Mouse (Mus musculus): ENCODE measurements around the gene Phtf2. TPM values are rescaled to one million over a fixed set of nuclear protein-coding genes. Genes with fewer than 3 reads are reported as not detected.

Phtf2 gene
- 10 to 100 TPM; 61.2 to 75.2 TPM for total RNA-seq (2021)
- 14.3 and 35.7 TPM in 2 replicates for polyA plus RNA-seq (2012; rRNA removed)
- long read RNA-seq, full-length matches to known transcripts = 25 of 55 reads
- long read RNA-seq, partial matches to known transcripts = 6 of 55 reads
- long read RNA-seq, other reads (novel, unspliced or antisense) = 24 of 55 reads

DNA sequence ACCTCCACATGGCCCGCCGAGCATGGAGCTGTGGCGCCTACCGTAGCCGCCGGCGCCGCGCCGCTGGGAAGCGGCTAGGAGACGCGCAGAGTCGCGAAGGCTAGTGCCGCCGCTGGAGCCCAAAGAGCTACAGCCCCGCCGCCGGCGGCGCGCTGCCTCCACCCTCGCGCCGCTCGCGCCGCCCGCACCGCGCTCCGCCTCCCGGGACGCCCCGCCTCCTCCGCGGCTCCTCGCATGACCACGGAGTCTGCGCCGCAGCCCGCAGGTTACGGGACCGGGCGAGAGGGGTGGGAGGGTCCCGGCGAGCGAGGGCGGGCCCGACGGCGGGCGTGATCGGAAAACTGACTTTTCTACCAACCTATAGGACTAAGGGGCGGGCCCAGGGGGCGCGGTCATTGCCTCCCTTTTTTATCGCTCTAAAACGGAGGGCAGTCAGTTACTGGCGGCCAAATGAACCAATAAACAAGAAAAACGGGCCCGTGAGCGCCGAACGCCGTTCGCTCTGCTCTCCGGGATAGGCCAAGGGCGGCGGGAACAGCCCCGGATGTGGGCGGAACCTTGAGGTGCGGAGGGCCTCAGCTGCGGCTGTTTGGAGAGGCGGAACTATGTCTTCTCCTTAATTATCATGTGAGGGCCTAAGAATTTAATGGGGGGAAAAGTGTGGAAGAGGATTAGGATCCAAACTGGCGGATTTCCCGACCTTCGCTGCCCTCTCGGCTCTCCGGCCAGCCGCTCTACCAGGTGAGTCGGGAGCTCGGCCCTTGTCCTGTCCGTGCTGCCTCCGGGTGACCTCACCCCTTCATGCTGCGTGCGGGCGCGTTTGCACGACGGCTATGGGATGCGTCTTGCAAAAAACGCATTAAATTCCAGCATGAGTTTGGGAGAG lies at the start of gene Phtf2, which contains the start of gene Tmem60:
Gene Phtf2, minus strand, starts transcription at position 210 of the 886 bp plus-strand sequence.
Gene Tmem60, plus strand, starts transcription at position 277 of the 886 bp plus-strand sequence.
- peak within 1 kb of the TSS; percentile 83 for H3K4me3 ChIP-seq
- peak; percentile 99 to 100 for DNase-seq
- WGBS = under 1% methylated on average over 78 of the region's 94 CpGs
- no peaks in the 10 kb centered on the region for H3K36me3 ChIP-seq (ENCODE audit: control insufficient read depth, insufficient read depth, low read length)
- no peaks in the 10 kb centered on the region for H3K27me3 ChIP-seq (ENCODE audit: control insufficient read depth, insufficient read depth, low read length)
- TF ChIP-seq EP300 (IDR thresholded peaks at IDR 0.05; ENCODE audit: insufficient read depth, low read depth, low read length) (no peak), POLR2A (IDR thresholded peaks at IDR 0.05; ENCODE audit: insufficient read depth, low read depth, low read length) (peak; percentile 77), CTCF (IDR thresholded peaks at IDR 0.05) (no peak)
- intact Hi-C loops (cut with DNase I) = loop anchor here (1.0 to 10.0 kb wide), 4 partner anchors 71 to 763 kb away; partner anchors contain the start of genes Armc10, Ccdc146, Fam185a and Fbxl13
- peak within 1 kb of the TSS; percentile 95 for H3K9ac ChIP-seq (ENCODE audit: low read depth, low read length)
- H3K79me2 ChIP-seq (replicated peaks; ENCODE audit: control insufficient read depth, insufficient read depth, low read length) = no peaks in the 10 kb centered on the region; the same call in 1 of the 2 replicates
- peak within 1 kb of the TSS; percentile 91 for H3K27ac ChIP-seq
- peaks cover 1% of the 10 kb centered on the region; the same call in 1 of the 2 replicates for H3K4me1 ChIP-seq (ENCODE audit: control insufficient read depth, insufficient read depth, low read length)

DNA sequence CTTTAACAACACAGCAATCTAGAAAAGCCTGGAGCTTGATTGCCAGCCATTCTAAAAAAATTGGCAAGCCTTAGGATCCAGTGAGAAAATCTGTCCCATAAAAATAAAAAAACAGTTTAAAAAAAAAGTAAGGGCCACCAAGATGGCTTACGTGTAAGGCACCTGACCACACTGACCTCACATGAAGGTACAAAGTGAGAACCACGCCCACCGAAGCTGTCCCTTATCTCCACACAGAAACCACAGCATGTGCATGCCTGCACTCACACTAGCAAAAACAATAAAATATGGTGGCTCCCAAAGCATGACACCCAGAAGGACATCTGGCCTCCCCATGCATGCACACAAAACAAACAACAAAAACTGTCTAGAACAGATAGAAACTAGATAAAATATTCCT lies 49.4 kb upstream of the Phtf2 start:
- no peaks in the 10 kb centered on the region for H3K27me3 ChIP-seq (ENCODE audit: control insufficient read depth, insufficient read depth, low read length)
- H3K4me3 ChIP-seq = no peak overlapping the region
- WGBS = 62% methylated on average over 3 of the region's 3 CpGs
- peaks cover 27% of the 10 kb centered on the region for H3K36me3 ChIP-seq (ENCODE audit: control insufficient read depth, insufficient read depth, low read length)
- DNase-seq = no peak
- peaks cover 22% of the 10 kb centered on the region for H3K4me1 ChIP-seq (ENCODE audit: control insufficient read depth, insufficient read depth, low read length)
- peaks cover 10% of the 10 kb centered on the region for H3K79me2 ChIP-seq (replicated peaks; ENCODE audit: control insufficient read depth, insufficient read depth, low read length)
- TF ChIP-seq CTCF (IDR thresholded peaks at IDR 0.05) = no peak
- TF ChIP-seq EP300 (IDR thresholded peaks at IDR 0.05; ENCODE audit: insufficient read depth, low read depth, low read length) = no peak
- no peak for TF ChIP-seq POLR2A (IDR thresholded peaks at IDR 0.05; ENCODE audit: insufficient read depth, low read depth, low read length)
- H3K27ac ChIP-seq = no peak overlapping the region; the same call in 1 of the 2 replicates
- H3K9ac ChIP-seq (ENCODE audit: low read depth, low read length) = no peak overlapping the region
- intact Hi-C loops (cut with DNase I) = no loop called here

DNA sequence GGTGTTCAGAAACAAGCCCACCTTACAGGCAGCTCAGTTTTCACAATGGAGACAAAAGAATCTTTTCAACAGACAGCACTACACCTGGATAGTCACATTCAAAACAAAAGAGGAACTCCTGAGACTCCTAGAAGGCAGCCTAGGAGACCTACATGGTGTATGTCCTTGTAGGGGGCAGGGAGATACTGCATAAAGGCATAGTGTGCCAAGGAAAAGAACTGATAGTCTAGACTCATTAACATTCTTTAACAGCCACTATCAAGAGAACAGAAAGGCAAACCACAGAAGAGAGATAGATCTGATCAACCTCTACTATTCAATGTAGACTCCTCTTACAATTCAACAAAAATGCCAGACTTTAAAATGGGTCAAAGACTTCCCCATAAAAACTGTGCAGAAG lies 48.5 kb upstream of the Phtf2 start:
- Histone ChIP-seq H3K9ac (ENCODE audit: low read depth, low read length) (no peak overlapping the region), H3K79me2 (replicated peaks; ENCODE audit: control insufficient read depth, insufficient read depth, low read length) (peaks cover 13% of the 10 kb centered on the region), H3K4me1 (ENCODE audit: control insufficient read depth, insufficient read depth, low read length) (peaks cover 18% of the 10 kb centered on the region), H3K4me3 (no peak overlapping the region), H3K36me3 (ENCODE audit: control insufficient read depth, insufficient read depth, low read length) (peaks cover 27% of the 10 kb centered on the region), H3K27ac (peak overlapping the region; percentile 75), H3K27me3 (ENCODE audit: control insufficient read depth, insufficient read depth, low read length) (no peaks in the 10 kb centered on the region)
- DNase-seq = no peak
- intact Hi-C loops (cut with DNase I) = no loop called here
- TF ChIP-seq CTCF (IDR thresholded peaks at IDR 0.05) (no peak), POLR2A (IDR thresholded peaks at IDR 0.05; ENCODE audit: insufficient read depth, low read depth, low read length) (no peak), EP300 (IDR thresholded peaks at IDR 0.05; ENCODE audit: insufficient read depth, low read depth, low read length) (no peak)

DNA sequence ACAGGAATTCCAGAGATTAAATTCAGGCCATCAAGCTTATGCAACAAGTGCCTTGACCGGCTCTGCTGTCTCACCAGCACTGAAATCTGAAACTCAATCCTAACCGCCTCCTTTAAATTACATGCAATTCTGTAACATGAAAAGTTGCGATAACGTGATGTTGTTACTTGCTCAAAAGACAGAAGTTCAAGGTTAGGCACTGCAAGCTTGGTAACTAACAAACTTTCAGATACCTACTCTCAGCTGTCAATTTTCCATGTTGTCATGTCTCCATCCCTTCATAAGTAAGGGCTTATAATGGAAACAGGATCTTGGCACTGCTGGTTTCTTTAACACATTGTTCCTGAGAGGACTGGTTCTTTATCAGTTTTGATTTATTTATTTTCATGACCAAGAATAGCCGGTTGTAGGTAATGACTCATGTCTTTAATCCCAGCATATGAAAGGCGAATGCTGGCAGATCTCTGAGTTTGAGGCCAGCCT lies 47.8 kb upstream of the Phtf2 start:
- Histone ChIP-seq H3K9ac (ENCODE audit: low read depth, low read length) (no peak overlapping the region), H3K79me2 (replicated peaks; ENCODE audit: control insufficient read depth, insufficient read depth, low read length) (peaks cover 13% of the 10 kb centered on the region), H3K36me3 (ENCODE audit: control insufficient read depth, insufficient read depth, low read length) (peaks cover 26% of the 10 kb centered on the region), H3K27ac (peak overlapping the region; percentile 75), H3K4me1 (ENCODE audit: control insufficient read depth, insufficient read depth, low read length) (peaks cover 16% of the 10 kb centered on the region), H3K27me3 (ENCODE audit: control insufficient read depth, insufficient read depth, low read length) (no peaks in the 10 kb centered on the region), H3K4me3 (no peak overlapping the region)
- intact Hi-C loops (cut with DNase I) = no loop called here
- 31% methylated on average over 6 of the region's 6 CpGs for WGBS
- no peak for DNase-seq
- TF ChIP-seq CTCF (IDR thresholded peaks at IDR 0.05) (no peak), EP300 (IDR thresholded peaks at IDR 0.05; ENCODE audit: insufficient read depth, low read depth, low read length) (no peak), POLR2A (IDR thresholded peaks at IDR 0.05; ENCODE audit: insufficient read depth, low read depth, low read length) (no peak)

DNA sequence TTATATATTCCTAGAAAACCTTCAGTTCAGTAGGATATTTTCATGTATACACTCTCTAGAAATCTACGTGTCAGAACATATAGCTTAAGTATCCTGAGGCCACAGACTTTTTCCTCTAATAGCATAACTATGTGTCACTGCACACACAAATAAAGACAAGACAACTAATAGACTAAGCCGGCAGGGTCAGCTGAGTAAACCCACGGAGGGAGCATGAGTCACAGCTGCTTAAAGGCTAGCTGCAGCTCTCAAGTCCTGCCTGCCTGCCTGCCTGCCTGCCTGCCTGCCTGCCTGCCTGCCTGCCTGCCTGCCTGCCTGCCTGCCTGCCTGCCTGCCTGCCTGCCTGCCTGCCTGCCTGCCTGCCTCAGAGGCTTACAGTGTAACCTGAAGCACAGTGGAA lies 43.5 kb upstream of the Phtf2 start:
- intact Hi-C loops (cut with DNase I) = no loop called here
- Histone ChIP-seq H3K4me3 (no peak overlapping the region), H3K36me3 (ENCODE audit: control insufficient read depth, insufficient read depth, low read length) (peaks cover 11% of the 10 kb centered on the region), H3K4me1 (ENCODE audit: control insufficient read depth, insufficient read depth, low read length) (peaks cover 6% of the 10 kb centered on the region), H3K27ac (no peak overlapping the region), H3K27me3 (ENCODE audit: control insufficient read depth, insufficient read depth, low read length) (no peaks in the 10 kb centered on the region), H3K9ac (ENCODE audit: low read depth, low read length) (no peak overlapping the region), H3K79me2 (replicated peaks; ENCODE audit: control insufficient read depth, insufficient read depth, low read length) (peaks cover 8% of the 10 kb centered on the region)
- TF ChIP-seq EP300 (IDR thresholded peaks at IDR 0.05; ENCODE audit: insufficient read depth, low read depth, low read length) (no peak), POLR2A (IDR thresholded peaks at IDR 0.05; ENCODE audit: insufficient read depth, low read depth, low read length) (no peak), CTCF (IDR thresholded peaks at IDR 0.05) (no peak)
- no peak for DNase-seq
- 66% methylated on average over 3 of the region's 3 CpGs for WGBS

Data from heart, adult 2 months (tissue).